Mouse (Mus musculus) embryonic fibroblast, embryonic 13.5 days (primary cell): ENCODE data around the gene Fezf2.

Experiments
- CTCF ChIP-seq: IDR thresholded peaks from 2 replicates; pipeline ENCODE4 v1.5.1; 2011; ENCODE audit warnings: mild to moderate bottlenecking, control low read depth, low read length, moderate library complexity, borderline replicate concordance; ENCODE audit not compliant: insufficient read depth
- POLR2A ChIP-seq: IDR thresholded peaks from 2 replicates; pipeline ENCODE4 v1.6.1; 2011; ENCODE audit warnings: low read depth, mild to moderate bottlenecking, control low read depth, low read length, moderate library complexity

GRCm38 (mm10) chr14:12346865-12347600, 956 bp downstream of the Fezf2 start:
- TF ChIP-seq POLR2A (no peak), CTCF (no peak)
